Mouse (Mus musculus) limb, embryonic 14.5 days (tissue): ENCODE results near the gene Clrn2. TPM values are rescaled to one million over a fixed set of nuclear protein-coding genes. Genes with fewer than 3 reads are reported as not detected.
"Not testable (repeated sequence)": the region's sequence is repeated elsewhere in the genome, so short reads cannot be mapped to it uniquely, and the experiment has no call there.

Experiments used
- ATAC-seq: fragments of 200-750 bp; cut with Nextera tagmentation; 2 replicates; pipeline ENCODE4 v1.8.0; 2017; ENCODE audit warnings: low read depth, moderate number of reproducible peaks, moderate TSS enrichment; ENCODE audit not compliant: low FRiP score
- DNase-seq: peaks from one replicate; pipeline ENCODE4 v3.0.0-alpha.2; 2015; ENCODE audit warnings: low spot score
- H3K27ac ChIP-seq: fragments of 300-500 bp; sonication (generic); replicated peaks from 2 replicates; pipeline ENCODE4 v1.5.1; 2014; ENCODE audit warnings: low read depth, mild to moderate bottlenecking, low read length, moderate library complexity, mixed read lengths
- H3K27me3 ChIP-seq: fragments of 300-500 bp; sonication (generic); 2 replicates; pipeline ENCODE4 v1.6.1; 2014; ENCODE audit warnings: low read length, mixed read lengths; ENCODE audit not compliant: control insufficient read depth, insufficient read depth
- H3K36me3 ChIP-seq: fragments of 300-500 bp; sonication (generic); 2 replicates; pipeline ENCODE4 v1.6.1; 2014; ENCODE audit warnings: mild to moderate bottlenecking, low read length, moderate library complexity, mixed read lengths; ENCODE audit not compliant: control insufficient read depth, insufficient read depth
- H3K4me1 ChIP-seq: fragments of 300-500 bp; sonication (generic); 2 replicates; pipeline ENCODE4 v1.6.1; 2014; ENCODE audit warnings: antibody characterized with exemption, low read length, mixed read lengths; ENCODE audit not compliant: control insufficient read depth, insufficient read depth
- H3K4me2 ChIP-seq: fragments of 300-500 bp; sonication (generic); replicated peaks from 2 replicates; pipeline ENCODE4 v1.6.1; 2014; ENCODE audit warnings: low read depth, mild to moderate bottlenecking, low read length, moderate library complexity; ENCODE audit not compliant: severe bottlenecking
- H3K4me3 ChIP-seq: fragments of 300-500 bp; sonication (generic); replicated peaks from 2 replicates; pipeline ENCODE4 v1.5.1; 2014; ENCODE audit warnings: low read length
- H3K9ac ChIP-seq: fragments of 300-500 bp; sonication (generic); 2 replicates; pipeline ENCODE4 v1.6.1; 2014; ENCODE audit warnings: mild to moderate bottlenecking, low read depth, low read length, moderate library complexity; ENCODE audit not compliant: severe bottlenecking
- H3K9me3 ChIP-seq: fragments of 300-500 bp; sonication (generic); 2 replicates; pipeline ENCODE4 v1.6.1; 2016; ENCODE audit warnings: low read length; ENCODE audit not compliant: control insufficient read depth
- POLR2A ChIP-seq: fragments of 200-500 bp; IDR thresholded peaks from 2 replicates; pipeline ENCODE4 v1.8.0; 2012; ENCODE audit warnings: inconsistent platforms, mild to moderate bottlenecking, moderate library complexity, borderline replicate concordance; ENCODE audit not compliant: insufficient read depth, insufficient read length; ENCODE audit errors: extremely low read depth
- WGBS: fragments of 180-500 bp; shearing (Covaris S2); extraction: QIAGEN DNeasy Blood & Tissue Kit; methylation state at CpG from one replicate; pipeline ENCODE4 v1.1.7; 2014; 5-methylcytosine and 5-hydroxymethylcytosine counted together
- polyA plus RNA-seq, 2 experiments: library from polyadenylated mRNA; depleted of rRNA in 1 of 2; stranded (reverse) in 1 of 2; unstranded in 1 of 2; fragments of >200 nt; fragmentation: Nextera tagmentation in 1 of 2; extraction: Ambion mirVana in 1 of 2; gene quantifications; 2 replicates each; pipeline versions ENCODE4 v1.2.1 to v1.2.3; 2012 to 2014

Clrn2 gene
- polyA plus RNA-seq, 2 experiments = not detected

DNA sequence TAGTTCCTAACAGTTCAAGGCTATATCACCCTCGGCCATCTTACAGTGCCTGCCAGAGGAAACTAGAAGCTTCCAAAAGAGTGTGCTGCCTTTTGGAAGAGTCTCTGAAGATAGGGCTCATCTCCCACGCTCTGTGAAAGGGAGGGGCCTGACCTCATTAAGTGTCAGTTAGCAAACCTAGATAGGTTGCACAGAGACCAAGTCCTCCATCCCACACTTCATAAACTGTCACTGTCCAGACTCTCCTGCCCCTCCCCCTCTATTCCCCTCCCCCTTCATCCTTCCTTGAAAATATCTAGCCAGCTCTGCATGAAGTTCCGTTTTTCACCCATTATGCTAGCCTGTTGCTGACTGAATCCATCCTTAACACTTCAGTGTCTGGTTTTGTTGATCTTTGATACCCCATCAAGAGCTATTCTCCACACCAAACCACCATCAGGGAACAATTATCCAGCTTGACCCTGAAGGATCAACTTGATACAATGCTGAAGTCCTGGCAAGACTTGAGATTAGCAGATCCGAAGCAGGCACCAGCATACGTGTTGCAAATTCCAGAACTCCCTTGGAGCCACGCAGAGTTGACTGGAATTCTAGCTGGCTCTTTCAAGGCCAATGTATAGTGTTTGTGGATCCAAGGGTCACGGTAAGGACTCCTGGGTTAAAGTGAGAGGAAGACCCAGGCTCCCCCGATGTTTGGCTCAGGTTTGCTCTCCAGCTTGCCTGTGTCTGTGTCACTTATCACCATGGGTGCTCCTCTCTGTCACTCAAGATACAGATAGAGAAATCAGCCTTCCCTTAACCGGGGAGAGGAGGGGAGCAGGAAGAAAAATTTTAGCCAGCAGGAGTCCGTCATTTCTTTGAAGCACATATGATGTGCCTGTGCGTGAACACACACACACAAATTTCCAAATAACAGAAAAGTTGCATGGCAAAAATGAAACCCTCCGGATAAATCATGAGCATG is 31.4 kb upstream of the Clrn2 start:
- no peak for TF ChIP-seq POLR2A
- H3K4me3 ChIP-seq = no peak overlapping the region
- H3K27me3 ChIP-seq = no peaks in the 10 kb centered on the region
- no peak overlapping the region for H3K9ac ChIP-seq
- 59% methylated on average over 12 of the region's 12 CpGs for WGBS
- H3K27ac ChIP-seq = no peak overlapping the region
- no peaks in the 10 kb centered on the region; the same call in 1 of the 2 replicates for H3K4me1 ChIP-seq
- ATAC-seq = no peak
- H3K36me3 ChIP-seq = no peaks in the 10 kb centered on the region
- no peak overlapping the region for H3K4me2 ChIP-seq
- H3K9me3 ChIP-seq = no peaks in the 10 kb centered on the region
- no peak for DNase-seq

DNA sequence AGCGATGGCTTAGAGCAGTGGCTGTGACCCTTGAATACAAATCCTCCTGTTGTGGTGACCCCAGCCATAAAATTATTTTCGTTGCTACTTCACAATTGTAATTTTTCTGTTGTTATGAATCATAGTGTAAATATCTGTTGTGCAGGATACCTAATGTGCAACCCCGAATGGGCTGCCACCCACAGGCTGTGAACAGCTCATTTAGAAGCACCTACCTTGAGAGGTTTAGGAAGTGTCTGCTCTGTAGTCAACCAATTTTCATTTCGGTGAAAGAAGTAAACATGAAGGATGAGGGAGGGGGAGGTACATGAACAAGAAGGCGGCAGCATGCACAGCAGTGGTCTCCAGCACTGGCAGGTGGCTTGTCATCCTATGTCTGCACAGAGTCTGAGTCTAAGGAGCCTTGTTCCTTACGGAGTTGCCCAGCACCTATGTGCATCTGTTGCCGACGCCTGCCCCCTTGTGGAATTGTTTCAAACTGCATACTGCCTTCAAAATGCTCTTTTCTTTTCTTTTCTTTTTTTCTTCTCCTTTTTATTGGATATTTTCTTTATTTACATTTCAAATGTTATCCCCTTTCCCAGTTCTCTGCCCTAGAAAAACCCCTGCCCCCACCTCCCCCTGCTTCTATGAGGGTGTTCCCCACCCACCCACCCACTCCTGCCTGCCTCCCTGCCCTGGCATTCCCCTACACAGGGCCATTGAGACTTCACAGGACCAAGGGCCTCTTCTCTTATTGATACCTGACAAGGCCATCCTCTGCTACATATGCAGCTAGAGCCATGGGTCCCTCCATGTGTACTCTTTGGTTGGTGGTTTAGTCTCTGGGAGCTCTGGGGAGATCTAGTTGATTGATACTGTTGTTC is 29.3 kb upstream of the Clrn2 start:
- H3K4me3 ChIP-seq = no peak overlapping the region
- no peak overlapping the region for H3K9ac ChIP-seq
- no peaks in the 10 kb centered on the region; the same call in 1 of the 2 replicates for H3K4me1 ChIP-seq
- ATAC-seq (peak; percentile 68; the same call in 1 of the 2 replicates), DNase-seq (peak; percentile 64)
- no peaks in the 10 kb centered on the region for H3K9me3 ChIP-seq
- no peaks in the 10 kb centered on the region for H3K27me3 ChIP-seq
- TF ChIP-seq POLR2A = no peak
- no peak overlapping the region for H3K27ac ChIP-seq
- no peaks in the 10 kb centered on the region for H3K36me3 ChIP-seq
- H3K4me2 ChIP-seq = no peak overlapping the region
- WGBS = 40% methylated on average over 8 of the region's 8 CpGs

DNA sequence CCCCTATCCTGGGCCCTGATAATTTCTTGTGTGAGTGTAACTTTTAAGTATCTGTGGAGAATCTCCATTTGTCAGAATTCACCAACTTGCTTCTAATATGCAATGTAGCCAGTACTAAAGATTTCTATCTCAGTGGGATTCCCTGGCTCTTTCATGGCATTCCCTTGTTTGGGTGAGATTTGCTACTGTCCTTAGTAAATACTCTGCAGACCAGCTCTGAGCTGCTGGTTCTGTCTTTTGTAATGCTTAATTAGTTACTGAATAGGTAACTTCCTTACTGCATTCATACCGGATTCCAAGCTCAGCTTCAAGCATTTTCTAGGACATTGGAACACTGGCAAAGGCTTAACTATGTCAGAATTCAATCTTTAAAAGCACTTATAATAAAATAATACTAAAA is 27.8 kb upstream of the Clrn2 start:
- H3K9me3 ChIP-seq, H3K36me3 ChIP-seq, H3K27ac ChIP-seq, H3K9ac ChIP-seq, H3K27me3 ChIP-seq, DNase-seq, H3K4me1 ChIP-seq, H3K4me3 ChIP-seq, ATAC-seq, H3K4me2 ChIP-seq: not testable (repeated sequence)
- 62% methylated on average over 1 of the region's 1 CpGs for WGBS

DNA sequence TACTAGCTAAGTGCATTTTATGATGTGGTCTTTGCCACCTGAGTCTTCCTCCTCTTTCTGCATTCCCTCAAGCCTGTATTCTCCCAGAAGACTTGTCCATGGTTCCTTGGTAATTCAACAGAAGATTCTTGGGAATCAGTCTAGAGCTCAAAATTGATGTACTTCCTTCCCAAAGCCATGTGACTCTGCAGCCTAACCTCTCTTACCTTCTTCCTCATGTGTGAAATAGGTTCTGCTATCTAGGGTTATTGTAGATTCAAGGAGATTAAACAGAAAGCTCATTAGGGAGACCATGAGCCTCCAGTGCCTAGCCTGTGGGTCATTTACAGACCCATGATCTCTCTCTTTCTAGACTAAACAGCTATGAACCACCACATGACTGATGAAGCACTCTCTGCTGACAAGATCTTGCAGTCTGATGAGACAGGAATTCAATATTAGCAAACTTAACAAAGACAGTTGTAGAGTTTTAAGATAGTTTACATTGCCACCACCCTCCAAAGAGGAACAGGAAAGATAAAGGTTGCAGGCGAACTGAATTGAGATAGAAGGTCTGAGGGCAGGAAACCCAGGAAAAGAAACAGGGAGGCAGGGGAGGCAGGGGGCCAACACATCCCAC is 27.0 kb upstream of the Clrn2 start:
- H3K9ac ChIP-seq = no peak overlapping the region
- TF ChIP-seq POLR2A = no peak
- no peaks in the 10 kb centered on the region; the same call in 1 of the 2 replicates for H3K4me1 ChIP-seq
- 67% methylated on average over 1 of the region's 1 CpGs for WGBS
- H3K4me2 ChIP-seq = no peak overlapping the region
- no peaks in the 10 kb centered on the region for H3K9me3 ChIP-seq
- ATAC-seq (no peak), DNase-seq (no peak)
- no peaks in the 10 kb centered on the region for H3K27me3 ChIP-seq
- H3K36me3 ChIP-seq = no peaks in the 10 kb centered on the region
- H3K27ac ChIP-seq = no peak overlapping the region
- no peak overlapping the region for H3K4me3 ChIP-seq

DNA sequence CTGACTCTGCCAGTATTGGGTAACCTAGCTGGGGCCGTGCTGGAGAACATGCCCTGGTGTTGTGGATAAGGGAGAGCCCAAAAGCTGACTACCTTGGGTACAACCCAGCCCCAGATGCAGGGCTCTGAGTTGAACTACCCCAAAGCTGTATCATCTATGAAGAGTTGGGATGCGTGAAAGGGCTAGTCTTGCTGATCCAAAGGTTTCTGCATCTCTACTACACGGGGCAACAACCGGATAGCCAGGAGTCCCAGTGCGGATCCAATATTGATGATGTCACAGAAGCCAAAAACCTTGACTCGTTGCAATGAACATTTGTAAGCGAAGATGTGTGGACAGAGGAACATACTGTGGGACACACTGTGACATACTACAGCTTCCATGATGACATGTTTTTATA is 25.7 kb upstream of the Clrn2 start:
- Histone ChIP-seq H3K36me3 (no peaks in the 10 kb centered on the region), H3K4me2 (no peak overlapping the region), H3K27me3 (no peaks in the 10 kb centered on the region), H3K9me3 (no peaks in the 10 kb centered on the region), H3K4me3 (no peak overlapping the region), H3K4me1 (no peaks in the 10 kb centered on the region), H3K9ac (no peak overlapping the region), H3K27ac (no peak overlapping the region)
- 94% methylated on average over 7 of the region's 7 CpGs for WGBS
- ATAC-seq (no peak), DNase-seq (no peak)
- TF ChIP-seq POLR2A = no peak
